Mouse (Mus musculus): Measurements from ENCODE around the gene Olfr649. TPM values are rescaled to one million over a fixed set of nuclear protein-coding genes. Genes with fewer than 3 reads are reported as not detected.

Gene Olfr649
- not detected for total RNA-seq (2021)
- long read RNA-seq, experiment 1: 0 reads
- long read RNA-seq, experiment 2: 0 reads

DNA sequence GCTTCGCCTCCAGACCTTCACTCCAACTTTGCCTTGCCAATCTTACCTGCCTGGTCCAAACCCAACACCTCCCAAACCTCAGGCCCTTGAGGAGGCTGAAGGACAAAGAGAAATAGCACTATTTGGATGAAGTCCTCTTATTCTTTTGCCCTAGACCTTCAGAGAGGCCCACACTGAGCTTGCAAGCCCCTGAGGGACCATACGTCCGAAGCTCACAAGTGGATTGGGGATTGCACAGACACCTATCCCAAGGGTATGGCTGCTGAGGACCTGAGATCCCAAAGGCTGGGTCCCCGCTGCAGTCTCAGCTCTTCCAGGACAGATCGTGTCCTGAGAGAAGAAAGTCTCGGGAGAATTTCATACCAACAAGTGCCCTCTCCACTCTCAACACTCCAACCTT lies at the start of gene Olfr649:
Olfr649 (minus strand) TSS at position 101 of the 400 bp plus-strand sequence.
- DNase-seq (ENCODE audit: low spot score): no peak

DNA sequence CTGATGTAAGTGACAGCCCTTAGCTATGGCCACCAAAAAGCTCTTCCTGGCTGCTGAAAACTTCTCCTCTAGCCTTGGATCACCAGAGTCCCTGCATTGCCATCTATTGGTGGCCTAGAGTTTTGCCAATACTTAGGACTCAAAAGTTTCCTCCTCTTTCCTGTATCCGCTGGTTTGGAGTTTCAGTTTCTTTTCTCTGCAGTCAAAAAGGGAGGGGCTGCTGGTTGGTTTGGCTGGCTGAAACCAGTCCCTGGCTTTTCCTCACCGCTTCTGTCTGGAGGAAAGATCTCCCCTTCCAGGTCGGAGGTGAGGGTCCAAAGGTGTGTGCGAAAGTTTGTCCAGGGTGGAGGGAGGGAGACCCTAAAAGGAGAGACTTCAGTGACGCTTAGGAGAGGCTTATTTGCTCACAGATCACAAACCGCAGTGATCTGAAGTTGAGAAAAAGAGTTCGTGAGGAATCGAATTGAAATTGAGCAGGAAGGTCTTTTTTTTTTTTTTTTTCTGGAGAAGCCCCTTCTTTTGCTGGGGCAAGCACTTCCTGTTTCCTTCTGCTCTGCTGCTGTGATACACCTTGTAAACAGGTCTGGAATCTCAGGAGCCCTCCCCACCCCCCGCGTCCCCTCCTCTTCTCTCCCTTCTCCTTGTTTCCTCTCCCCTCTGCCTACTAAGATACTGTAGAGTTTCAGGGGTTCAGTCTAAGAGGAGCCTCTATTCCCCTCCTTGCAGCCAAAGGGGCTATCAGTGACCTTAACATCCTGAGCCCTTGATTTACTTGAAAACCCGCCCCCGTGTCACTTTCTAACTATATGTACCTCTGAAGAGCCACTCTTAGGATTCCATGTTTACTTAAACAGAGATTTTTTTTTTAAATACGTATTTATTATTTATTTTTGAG lies 48.7 kb upstream of the Olfr649 start, which contains the start of gene Trim34a:
Trim34a (plus strand) TSS at position 171 of the 895 bp plus-strand sequence.
- DNase-seq (ENCODE audit: low spot score): peak; percentile 57

DNA sequence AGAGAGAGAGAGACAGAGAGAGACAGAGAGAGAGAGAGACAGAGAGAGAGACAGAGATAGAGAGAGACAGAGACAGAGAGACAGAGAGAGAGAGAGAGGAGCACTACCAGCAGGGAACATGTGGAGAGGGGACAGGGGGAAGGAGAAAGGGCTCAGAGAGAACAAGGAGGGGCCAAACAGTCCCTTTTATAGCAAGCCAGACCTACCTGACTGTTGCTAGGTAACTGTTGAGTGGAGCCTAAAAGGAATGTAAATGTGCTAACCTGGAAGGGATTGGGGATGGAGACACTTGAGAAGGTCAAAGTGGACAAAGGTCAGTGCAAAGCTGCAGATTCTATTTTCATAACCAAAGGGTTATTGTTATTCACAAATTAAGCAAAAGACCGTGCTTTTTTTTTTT lies 47.8 kb upstream of the Olfr649 start:
- no peak for DNase-seq (ENCODE audit: low spot score)

DNA sequence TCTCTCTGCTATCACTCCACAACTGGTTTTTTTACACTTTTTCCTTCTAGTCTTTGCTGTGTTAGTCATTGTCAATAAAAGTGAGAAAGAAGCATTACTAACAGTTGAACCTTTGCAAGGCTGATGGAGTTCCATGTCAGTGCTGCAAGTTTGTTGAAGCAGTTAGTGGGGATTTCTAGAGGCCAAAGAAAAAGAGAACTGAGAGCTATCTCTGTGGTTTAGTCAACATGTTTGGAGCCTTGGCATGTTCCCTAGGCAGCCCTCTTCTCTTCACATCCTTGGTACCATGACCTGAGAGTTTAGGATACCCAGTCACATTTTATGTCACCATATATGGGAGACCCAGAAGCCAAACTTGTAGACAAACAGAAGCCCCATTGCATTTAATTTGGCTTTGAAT lies 45.1 kb upstream of the Olfr649 start:
- no peak for DNase-seq (ENCODE audit: low spot score)

DNA sequence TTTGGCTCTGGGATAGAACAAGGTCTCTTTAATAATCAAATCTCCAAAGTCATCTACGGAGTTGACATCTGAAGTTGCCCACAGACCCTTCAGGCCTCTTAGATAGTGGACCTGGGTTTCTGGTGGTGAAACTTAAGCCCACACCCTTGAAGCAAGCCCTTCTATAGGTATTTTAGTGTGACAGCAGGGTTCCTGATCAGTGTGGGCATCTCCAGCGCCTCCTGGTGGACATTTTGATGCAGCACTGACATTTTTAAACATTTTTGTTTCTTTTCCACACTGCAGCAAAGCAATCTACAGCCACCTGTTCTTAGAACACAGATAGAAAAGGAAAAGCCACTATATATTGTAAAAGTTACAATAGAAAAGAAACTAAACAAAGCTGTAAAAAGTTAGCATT lies 35.4 kb upstream of the Olfr649 start:
- DNase-seq (ENCODE audit: low spot score): peak; percentile 9

DNA sequence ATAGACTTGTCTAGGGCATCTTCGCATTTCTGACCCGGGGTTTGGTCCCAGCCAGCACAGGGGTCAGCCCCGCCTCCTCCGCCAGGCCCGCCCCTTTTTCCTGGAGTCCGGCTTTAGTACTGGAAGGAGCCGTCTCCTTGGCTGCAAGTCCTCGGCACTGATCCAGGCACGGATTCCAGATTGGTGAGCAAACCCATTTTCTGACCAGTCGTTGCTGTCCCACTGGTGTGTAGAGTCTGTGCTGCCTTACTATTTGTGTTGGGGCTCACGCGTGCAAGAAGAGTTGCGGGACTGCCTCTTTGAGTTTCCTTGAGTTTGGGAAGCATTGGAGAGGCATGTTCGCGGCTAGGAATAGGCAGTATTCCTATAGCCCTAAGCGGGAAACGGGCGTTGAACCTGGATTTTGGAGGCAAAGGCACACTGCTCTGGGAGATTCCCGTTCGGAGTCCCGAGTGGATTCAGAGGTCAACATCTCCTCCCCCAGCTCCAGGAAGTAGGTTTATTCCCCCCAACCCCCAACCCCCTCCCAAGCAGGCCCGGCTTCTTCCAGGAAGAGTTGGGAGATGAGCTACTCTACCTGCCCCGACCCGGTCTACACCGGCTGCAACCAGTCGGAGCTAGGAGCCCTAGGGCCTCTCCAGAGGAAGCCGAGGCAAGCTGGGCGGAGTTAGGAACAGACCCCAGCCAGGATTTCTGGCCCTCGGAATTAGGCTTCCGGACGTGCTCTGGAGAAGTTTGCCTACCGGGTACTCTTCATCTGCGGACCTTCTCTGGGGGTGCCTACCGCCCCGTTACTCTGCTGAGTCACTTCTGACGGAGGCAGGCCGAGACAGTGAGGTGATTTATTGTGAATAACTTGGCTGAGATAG lies 23.1 kb upstream of the Olfr649 start, which contains the start of gene Trim6:
Trim6 (plus strand) TSS at position 93 of the 869 bp plus-strand sequence.
- DNase-seq (ENCODE audit: low spot score): peak; percentile 76

DNA sequence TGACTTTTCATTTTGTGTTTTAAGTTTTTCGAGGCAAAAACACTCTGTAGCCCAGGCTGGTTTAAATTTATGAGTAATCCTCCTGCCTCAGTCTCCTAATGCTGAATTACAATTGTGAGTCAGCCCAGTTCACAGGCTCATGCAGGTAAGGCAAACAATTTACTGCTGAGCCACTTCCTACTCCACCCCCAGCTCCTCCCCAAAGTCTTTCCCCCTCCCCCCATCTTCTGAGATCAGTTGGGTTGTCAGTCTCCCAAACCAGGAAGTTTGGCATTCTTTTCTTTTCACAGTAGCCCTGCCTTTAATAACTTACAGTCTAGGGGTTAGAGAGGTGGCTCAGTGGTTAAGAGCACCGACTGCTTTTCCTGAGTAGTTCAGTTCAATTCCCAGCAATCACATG lies 22.1 kb upstream of the Olfr649 start:
- no peak for DNase-seq (ENCODE audit: low spot score)

DNA sequence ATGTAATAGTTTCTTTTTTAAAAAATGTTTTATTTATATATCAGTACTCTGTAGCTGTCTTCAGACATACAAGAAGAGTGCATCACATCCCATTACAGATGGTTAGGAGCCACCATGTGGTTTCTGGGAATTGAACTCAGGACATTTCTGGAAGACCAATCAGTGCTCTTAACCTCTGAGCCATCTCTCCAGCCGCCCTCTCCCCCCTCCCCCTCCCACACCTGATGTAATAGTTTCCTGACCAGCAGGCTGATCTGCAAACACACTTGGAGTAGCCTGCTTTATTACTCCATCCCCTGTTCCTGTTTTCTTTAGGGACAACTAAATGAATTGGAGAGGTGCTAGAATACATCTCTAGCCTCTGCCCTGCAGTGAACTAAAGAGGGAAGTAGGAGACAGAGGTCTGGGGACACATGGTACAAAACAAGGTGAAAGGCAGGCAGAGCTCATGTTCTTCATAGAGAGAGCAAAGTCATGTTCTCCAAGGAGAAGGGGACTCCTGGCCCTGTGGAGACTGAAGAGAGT lies 20.3 kb upstream of the Olfr649 start:
- no peak for DNase-seq (ENCODE audit: low spot score)

DNA sequence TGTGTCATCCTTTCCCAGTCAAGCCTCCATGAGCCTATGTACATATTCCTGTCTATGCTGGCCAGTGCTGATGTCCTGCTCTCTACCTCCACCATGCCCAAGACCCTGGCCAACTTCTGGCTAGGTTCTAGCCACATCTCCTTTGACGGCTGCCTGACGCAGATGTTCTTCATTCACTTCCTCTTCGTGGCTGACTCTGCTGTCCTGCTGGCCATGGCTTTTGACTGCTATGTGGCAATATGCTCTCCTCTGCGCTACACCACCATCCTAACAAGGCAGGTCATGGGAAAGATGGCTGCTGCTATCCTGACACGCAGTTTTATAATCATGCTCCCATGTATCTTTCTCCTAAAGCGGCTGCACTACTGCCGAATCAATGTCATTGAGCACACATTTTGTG lies 10.4 kb upstream of the Olfr649 start:
- no peak for DNase-seq (ENCODE audit: low spot score)

DNA sequence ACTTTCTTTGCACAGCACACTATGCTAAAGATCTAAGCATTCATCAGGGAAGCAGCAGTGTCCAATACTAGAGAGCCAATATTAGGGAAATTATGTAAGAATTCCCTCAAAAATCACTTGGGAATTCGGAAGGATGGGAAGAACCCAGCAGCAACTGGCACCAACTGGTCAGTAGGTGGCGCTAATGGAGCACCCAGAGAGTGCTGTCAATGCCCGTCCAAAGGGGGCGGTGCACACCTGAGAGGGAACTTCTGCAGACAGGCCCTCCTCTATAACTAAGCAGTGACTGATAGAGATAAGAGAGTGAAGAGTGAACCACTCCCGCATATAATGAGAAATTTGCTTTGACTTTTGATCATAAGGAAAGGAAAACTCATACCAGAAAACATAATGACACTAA lies 4.0 kb upstream of the Olfr649 start:
- peak; percentile 66 for DNase-seq (ENCODE audit: low spot score)

DNA sequence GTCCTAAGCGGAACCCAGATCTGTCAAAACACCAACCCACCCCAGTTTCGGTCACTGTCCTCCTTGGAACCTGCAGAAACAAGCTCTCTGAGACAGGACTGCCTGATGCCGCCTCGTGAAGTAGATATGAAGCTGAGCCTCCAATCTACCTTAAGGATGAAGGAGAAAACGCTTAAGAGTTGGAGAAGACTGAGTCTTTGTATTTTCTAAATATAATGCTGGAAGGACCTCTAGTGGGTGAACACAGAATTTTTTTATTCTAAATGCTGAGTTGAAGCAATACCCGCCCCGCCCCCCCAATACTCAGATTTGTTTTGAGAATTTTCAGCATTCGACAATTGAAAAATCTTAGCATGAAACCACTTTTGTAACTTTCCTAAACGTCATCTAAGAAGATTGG lies 4.5 kb downstream of the Olfr649 start:
- no peak for DNase-seq (ENCODE audit: low spot score)

DNA sequence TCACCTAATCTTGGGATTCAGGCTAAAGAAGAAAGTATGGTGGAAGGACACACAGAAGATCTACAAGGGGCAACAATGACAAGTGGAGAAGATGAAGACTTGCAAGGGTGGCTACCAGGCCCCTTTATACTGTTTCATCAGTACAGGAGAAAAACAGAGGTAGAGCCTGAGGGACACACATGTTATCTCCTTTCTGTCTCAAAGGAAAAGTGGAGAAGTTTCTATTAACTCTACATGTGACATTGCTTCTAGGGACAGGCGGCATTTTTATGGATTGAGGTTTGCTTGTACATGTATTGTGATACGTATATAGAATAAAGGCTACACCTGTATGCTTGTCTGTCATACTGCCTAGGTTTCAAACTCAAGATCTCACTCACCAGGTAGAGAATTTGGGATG lies 12.5 kb downstream of the Olfr649 start, which contains the start of gene Olfr648:
Olfr648 (minus strand) TSS at position 101 of the 400 bp plus-strand sequence.
- no peak for DNase-seq (ENCODE audit: low spot score)

DNA sequence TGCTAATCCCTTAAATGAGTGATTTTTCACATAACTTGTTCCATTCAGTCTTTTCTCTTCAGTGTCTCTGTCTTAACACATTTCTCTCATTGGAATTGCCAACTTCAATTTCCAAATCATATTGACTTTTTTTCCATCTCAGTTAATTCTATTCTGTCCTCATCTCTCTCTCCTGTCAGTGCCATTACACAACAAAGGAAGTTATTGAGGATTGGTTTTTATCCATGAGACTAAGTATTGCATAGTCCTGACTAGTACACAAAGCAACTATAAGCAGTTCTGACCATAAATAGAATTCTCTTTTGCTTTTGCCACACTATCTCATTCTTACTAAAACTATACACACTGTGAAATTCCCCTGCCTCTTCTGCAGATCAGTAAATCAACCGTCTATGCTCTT lies 16.7 kb downstream of the Olfr649 start:
- DNase-seq (ENCODE audit: low spot score): no peak

DNA sequence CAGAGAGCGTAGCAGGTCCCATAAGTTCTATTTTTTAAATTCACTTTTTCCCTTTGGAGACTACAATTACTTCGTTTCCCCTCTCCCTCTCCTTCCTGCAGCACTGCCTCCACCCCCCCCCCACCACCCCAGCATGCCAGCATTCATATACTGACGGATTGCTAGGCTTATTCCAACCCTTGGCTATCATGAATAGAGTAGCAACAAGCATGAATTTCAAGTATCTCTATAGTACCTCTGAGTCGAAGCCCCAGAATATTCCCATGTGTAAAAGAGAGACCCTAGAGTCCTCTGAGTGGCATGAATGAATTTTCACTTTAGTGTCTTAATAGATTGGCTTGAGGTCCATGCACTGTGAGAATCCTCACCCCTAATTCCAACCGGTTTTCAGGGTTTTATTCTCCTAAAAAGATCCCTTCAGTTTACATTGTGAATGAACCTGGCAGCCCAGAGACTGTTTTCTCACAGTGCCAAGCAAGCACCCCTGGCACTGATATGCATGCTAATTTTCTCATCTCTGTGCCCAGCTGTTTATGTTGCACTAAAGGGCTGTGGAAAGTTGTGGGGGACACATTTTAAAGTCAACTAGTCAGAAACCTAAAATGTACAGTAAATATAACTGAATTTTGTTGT lies 17.2 kb downstream of the Olfr649 start:
- no peak for DNase-seq (ENCODE audit: low spot score)

DNA sequence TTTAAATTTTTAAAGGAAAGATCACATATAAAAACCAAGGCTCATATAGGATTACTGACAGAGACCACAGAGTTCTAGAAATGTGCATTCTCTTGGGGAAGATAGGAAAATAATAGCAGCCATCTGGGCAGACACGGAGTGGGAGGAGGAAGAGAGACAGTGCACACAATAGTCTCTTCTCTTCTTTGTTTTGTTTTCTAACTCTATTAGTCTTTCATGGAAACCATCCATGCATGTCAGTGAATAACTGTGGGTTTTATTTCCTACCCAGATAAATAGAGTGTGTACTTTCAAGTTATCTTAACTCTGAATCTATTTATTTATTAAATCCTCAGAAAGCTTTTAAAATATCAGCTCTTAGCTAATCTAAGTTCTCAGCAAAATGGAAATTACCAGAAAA lies 20.7 kb downstream of the Olfr649 start:
- no peak for DNase-seq (ENCODE audit: low spot score)

DNA sequence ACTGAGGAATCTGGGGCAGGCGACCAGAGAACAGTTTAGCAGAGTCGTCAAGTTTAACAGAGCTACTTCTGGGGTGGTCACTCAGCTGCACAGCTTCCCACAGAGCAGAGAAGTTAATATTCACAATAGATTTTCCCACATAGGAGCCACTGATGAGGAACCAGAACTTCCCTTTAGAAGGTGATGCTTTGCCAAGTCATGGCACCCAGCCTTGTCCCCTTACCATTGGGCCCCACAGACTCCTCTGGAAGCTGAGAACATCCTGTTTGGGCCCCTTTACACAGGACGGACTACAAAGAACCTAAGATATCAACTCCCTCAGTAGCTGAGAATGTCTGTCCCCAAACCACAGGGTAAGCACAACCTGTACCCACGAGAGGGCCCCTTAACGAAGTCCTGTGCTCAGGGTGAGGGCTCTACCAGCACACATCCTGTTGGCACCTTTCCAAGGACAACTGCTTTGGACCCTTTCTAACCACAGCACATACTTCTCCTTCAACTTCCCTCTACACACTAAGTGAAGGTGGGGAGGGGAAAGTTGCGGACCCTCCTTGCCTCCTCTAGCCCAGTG lies 26.1 kb downstream of the Olfr649 start:
- DNase-seq (ENCODE audit: low spot score): no peak

DNA sequence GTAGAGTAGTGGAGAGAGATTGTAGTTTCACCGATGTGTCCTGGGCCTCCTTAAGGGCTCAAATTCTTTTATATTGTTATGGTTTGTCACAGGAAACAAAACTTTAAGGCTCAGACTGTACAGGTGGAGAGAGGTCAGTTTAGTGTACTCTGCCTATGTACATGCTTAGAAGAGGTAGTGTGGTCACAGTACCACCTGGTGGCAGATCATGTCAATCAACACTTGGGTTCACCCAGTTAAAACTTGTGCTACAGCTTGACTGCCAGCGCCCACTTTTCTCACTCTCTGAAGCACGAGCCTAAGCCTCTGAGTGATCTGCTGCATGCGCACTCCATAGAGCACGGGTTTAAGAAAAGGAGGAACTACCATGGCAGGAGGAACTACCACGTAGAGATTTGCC lies 28.7 kb downstream of the Olfr649 start:
- DNase-seq (ENCODE audit: low spot score): no peak

DNA sequence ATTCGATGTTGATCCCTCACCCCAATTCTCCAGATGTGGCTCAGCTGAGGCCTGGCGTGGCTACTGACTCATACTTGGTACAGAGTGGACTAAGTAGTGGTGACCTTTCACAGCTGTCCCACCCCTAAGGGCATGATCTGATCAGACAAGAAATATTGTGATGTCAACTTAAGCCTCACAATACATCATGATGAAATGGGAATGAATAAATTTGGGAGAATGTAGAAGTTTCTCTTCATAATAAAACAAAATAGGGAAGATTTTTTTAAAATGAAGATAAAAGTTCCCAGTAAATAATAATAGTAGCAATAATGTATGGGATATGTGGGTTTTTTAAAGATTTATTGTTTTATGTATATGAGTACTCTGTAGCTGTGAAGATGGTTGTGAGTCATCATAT lies 45.3 kb downstream of the Olfr649 start, which contains the start of gene Ubqlnl:
Ubqlnl (minus strand) TSS at position 101 of the 400 bp plus-strand sequence.
- no peak for DNase-seq (ENCODE audit: low spot score)

DNA sequence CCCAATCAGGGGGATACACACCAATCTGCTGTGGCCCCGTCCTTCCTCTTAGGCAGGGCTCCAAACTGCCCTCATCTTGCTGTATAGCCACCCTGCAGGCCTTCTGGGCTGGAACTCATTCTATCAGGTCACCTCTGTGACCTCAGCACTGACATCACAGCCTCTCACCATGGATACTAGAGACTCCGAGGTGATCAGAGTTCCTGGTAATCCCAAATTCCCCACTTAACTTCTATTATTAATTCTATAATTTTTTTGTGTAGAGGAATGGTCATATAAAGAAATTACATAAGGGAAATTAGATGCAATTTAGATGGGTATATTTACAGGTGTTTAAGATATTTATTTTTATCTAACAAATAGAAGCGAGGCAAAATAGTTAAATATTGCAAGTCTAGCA lies 52.6 kb downstream of the Olfr649 start, which contains the start of gene Ubqln3:
Ubqln3 (minus strand) TSS at position 101 of the 400 bp plus-strand sequence.
- no peak for DNase-seq (ENCODE audit: low spot score)
